Mouse (Mus musculus): ENCODE data around the gene Olfr1494.

GRCm38 (mm10) chr19:13696968-13697367 is 42.6 kb upstream of the Olfr1494 start, which contains the start of gene Olfr1491:
- TF ChIP-seq POLR2A (IDR thresholded peaks at IDR 0.05; ENCODE audit: low read depth, low read length), result no peak
- TF ChIP-seq CTCF (IDR thresholded peaks at IDR 0.05; ENCODE audit: extremely low read depth, insufficient read length, insufficient replicate concordance, low read depth, low read length), result no peak
